Mouse (Mus musculus) liver, embryonic 14.5 days (tissue): ENCODE measurements around the gene Col8a2. TPM values are rescaled to one million over a fixed set of nuclear protein-coding genes. Genes with fewer than 3 reads are reported as not detected.

Experiments used
- ATAC-seq: fragments of 200-750 bp; cut with Nextera tagmentation; 2 replicates; pipeline ENCODE4 v1.8.0; 2017; ENCODE audit warnings: moderate number of reproducible peaks, mild to moderate bottlenecking, moderate library complexity; ENCODE audit not compliant: insufficient read depth
- DNase-seq, 3 experiments: peaks; one replicate each; pipeline ENCODE4 v3.0.0-alpha.2; 2012 to 2013; ENCODE audit warnings: low read depth in 3 of 3, low spot score in 3 of 3
- H3K27ac ChIP-seq: fragments of 300-500 bp; sonication (generic); 2 replicates; pipeline ENCODE4 v1.5.1; 2014; ENCODE audit warnings: moderate library complexity, mild to moderate bottlenecking, control low read depth, inconsistent platforms
- H3K27me3 ChIP-seq: fragments of 300-500 bp; sonication (generic); 2 replicates; pipeline ENCODE4 v1.6.1; 2014; ENCODE audit warnings: mild to moderate bottlenecking, low read length, moderate library complexity; ENCODE audit not compliant: control insufficient read depth, insufficient read depth
- H3K36me3 ChIP-seq: fragments of 300-500 bp; sonication (generic); replicated peaks from 2 replicates; pipeline ENCODE4 v1.6.1; 2014; ENCODE audit warnings: low read depth; ENCODE audit not compliant: control insufficient read depth, insufficient read depth
- H3K4me1 ChIP-seq, 2 experiments: fragments of 200-500 bp in 1 of 2; fragments of 300-500 bp in 1 of 2; sonication (generic) in 1 of 2; replicated peaks; 2 replicates each; pipeline ENCODE4 v1.6.1; 2012 to 2014; ENCODE audit warnings: antibody characterized with exemption in 1 of 2, inconsistent platforms in 1 of 2, low read length in 1 of 2; ENCODE audit not compliant: control insufficient read depth in 2 of 2, insufficient read depth in 2 of 2
- H3K4me2 ChIP-seq: fragments of 300-500 bp; sonication (generic); 2 replicates; pipeline ENCODE4 v1.6.1; 2014; ENCODE audit warnings: low read depth, mild to moderate bottlenecking, control low read depth, moderate library complexity
- H3K4me3 ChIP-seq, 2 experiments: fragments of 200-500 bp in 1 of 2; fragments of 300-500 bp in 1 of 2; sonication (generic) in 1 of 2; 2 replicates each; pipeline ENCODE4 v1.5.1; 2012 to 2014; ENCODE audit warnings: low read depth in 2 of 2, low read length in 2 of 2, mild to moderate bottlenecking in 2 of 2, control low read depth in 1 of 2, inconsistent platforms in 1 of 2, moderate library complexity in 1 of 2; ENCODE audit not compliant: insufficient read depth in 1 of 2
- H3K9ac ChIP-seq: fragments of 300-500 bp; sonication (generic); replicated peaks from 2 replicates; pipeline ENCODE4 v1.6.1; 2014; ENCODE audit warnings: mild to moderate bottlenecking, control low read depth, moderate library complexity
- H3K9me3 ChIP-seq: fragments of 300-500 bp; sonication (generic); 2 replicates; pipeline ENCODE4 v1.6.1; 2016; ENCODE audit warnings: low read length, mixed read lengths; ENCODE audit not compliant: control insufficient read depth
- CTCF ChIP-seq: IDR thresholded peaks from 2 replicates; pipeline ENCODE4 v1.5.1; 2016; ENCODE audit warnings: antibody characterized with exemption, low read depth, control low read depth
- EP300 ChIP-seq: IDR thresholded peaks from 2 replicates; pipeline ENCODE4 v1.6.1; 2016; ENCODE audit warnings: antibody characterized with exemption, low read depth
- WGBS: fragments of 180-500 bp; shearing (Covaris S2); extraction: QIAGEN DNeasy Blood & Tissue Kit; methylation state at CpG from one replicate; pipeline ENCODE4 v1.1.7; 2014; ENCODE audit not compliant: insufficient replicate concordance; 5-methylcytosine and 5-hydroxymethylcytosine counted together
- polyA plus RNA-seq, 2 experiments: library from polyadenylated mRNA; depleted of rRNA in 1 of 2; stranded (reverse) in 1 of 2; unstranded in 1 of 2; fragments of >200 nt; fragmentation: Nextera tagmentation in 1 of 2; extraction: Ambion mirVana in 1 of 2; gene quantifications; 2 replicates each; pipeline versions ENCODE4 v1.2.1 to v1.2.3; 2012 to 2014

The Col8a2 gene
- polyA plus RNA-seq, 2 experiments = 0.25 to 0.28 TPM

DNA sequence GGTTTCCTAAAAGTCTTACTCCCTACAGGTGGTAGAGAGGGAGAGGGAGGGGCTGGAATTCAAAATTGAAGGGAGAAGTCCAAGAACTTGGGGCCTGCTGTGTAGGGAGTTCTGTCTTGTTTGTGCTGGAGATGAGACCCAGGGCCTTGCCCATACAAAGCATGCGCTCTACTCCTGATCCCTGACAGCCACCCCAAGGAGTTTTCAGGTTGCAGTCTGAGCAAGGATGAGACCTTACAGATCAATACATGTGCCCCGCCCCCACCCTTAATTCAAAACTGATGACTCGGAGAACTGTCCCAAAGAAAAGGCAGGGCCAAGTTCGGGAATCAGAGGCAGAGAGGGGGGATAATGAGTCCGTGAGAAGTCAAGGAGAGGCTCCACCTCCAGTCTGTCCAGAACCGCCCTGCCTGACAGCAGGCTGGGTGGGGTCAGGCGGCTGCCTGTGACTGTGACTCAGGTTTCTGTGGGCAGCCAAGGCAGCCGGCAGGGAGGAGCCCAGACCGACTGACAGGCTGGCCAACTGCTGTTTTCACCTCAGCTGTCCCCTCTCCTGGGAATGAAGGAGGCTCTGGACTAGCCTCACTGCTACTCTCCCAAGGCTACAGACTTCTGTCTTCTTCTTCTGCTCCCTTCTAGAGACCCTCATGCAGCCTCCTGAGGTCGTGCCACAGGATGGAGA lies 25.9 kb upstream of the Col8a2 start:
- no peak for TF ChIP-seq EP300
- TF ChIP-seq CTCF = no peak
- 4% methylated on average over 10 of the region's 10 CpGs for WGBS
- Histone ChIP-seq H3K36me3 (no peaks in the 10 kb centered on the region), H3K4me1 (peaks cover 30 to 41% of the 10 kb centered on the region in 2 experiments), H3K9ac (peak overlapping the region; percentile 63), H3K27me3 (peaks cover 26% of the 10 kb centered on the region), H3K4me2 (peak overlapping the region; percentile 88), H3K4me3 (peak overlapping the region; percentile 23 to 26), H3K27ac (peak overlapping the region; percentile 79), H3K9me3 (no peaks in the 10 kb centered on the region)
- peak; percentile 75 for ATAC-seq
- peak; percentile 74 to 82 (median 77) for DNase-seq

DNA sequence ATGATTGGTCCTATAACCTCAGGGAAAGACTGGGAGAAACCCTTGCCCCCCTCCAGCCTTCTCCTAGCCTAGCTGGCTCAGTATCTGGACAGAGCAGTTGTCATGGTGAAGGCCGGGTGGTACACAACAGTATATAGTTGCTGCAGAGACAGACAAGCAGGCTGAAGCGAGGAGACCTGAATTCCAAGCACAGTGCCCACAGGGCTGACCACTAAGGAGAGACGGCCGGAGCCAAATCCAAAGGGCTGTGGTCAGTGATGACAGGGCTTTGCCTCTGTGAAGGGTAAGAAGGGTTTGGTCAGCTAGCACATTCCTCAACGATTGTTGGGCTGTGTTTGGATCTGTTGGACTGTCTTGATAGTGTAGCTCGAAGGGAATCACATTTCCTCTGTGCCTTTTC lies 25.3 kb upstream of the Col8a2 start:
- Histone ChIP-seq H3K4me3 (peak overlapping the region in 1 of 2 experiments; percentile 12; a peak in 1 of 4 replicates), H3K27me3 (peaks cover 26% of the 10 kb centered on the region), H3K4me2 (peak overlapping the region; percentile 88), H3K36me3 (no peaks in the 10 kb centered on the region), H3K9me3 (no peaks in the 10 kb centered on the region), H3K9ac (peak overlapping the region; percentile 63), H3K27ac (peak overlapping the region; percentile 79), H3K4me1 (peaks cover 30 to 41% of the 10 kb centered on the region in 2 experiments)
- TF ChIP-seq CTCF = no peak
- TF ChIP-seq EP300 = no peak
- DNase-seq (no peak), ATAC-seq (0 out of 2 replicates have a peak, but pooled peaks have one; percentile 1)
- WGBS = 58% methylated on average over 6 of the region's 6 CpGs

GRCm38 (mm10) chr4:126261675-126262074 lies 24.9 kb upstream of the Col8a2 start:
- WGBS = 42% methylated on average over 7 of the region's 7 CpGs
- Histone ChIP-seq H3K9ac (no peak overlapping the region; the same call in 1 of the 2 replicates), H3K27ac (peak overlapping the region; percentile 41; the same call in 1 of the 2 replicates), H3K4me2 (peak overlapping the region; percentile 88), H3K4me1 (peaks cover 28 to 41% of the 10 kb centered on the region in 2 experiments), H3K9me3 (no peaks in the 10 kb centered on the region), H3K27me3 (peaks cover 26% of the 10 kb centered on the region), H3K4me3 (peak overlapping the region; percentile 81 to 85), H3K36me3 (no peaks in the 10 kb centered on the region)
- ATAC-seq = no peak
- DNase-seq = no peak
- TF ChIP-seq CTCF = no peak
- TF ChIP-seq EP300 = 0 out of 2 replicates have a peak, but pooled peaks have one; percentile 11

DNA sequence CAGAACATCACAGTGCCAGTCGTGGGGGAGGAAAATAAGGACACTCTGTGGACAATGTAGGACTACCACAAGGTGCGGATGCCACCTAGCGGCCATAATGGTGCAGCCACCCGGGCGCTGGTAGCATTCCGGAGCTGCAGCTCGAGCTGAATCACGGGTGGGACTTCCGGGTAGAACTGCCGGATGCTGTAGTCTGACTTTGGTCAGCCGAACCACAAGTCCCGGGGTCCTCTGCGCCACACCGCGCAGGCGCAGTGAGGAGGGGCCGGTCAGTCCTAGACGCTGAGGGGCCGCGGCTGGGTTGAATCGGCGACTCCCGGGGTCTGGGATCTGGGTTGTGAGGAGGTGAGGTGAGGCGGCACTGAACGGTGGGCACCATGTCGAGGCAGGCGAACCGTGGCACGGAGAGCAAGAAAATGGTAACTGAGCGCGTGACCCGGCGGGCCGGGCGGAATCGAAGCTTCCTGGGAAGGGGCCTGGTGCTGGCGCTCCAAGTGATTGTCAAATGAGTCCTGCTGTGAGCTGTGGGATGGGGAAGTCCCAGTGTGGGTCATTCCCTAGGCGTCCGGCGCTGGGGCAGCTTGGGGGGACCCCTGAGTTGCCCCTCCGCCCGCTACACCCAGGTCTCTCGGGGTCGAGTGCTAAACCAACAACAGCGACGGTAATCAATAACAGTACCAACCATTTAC lies 24.3 kb upstream of the Col8a2 start, which contains the start of gene Trappc3:
TSS of gene Trappc3 (plus strand) at position 207 of the 689 bp plus-strand sequence.
- ATAC-seq = peak; percentile 86
- H3K4me1 ChIP-seq = peaks cover 23 to 37% of the 10 kb centered on the region in 2 experiments
- peak within 1 kb of the TSS; percentile 81 to 85 for H3K4me3 ChIP-seq
- WGBS = under 1% methylated on average over 46 of the region's 46 CpGs
- peak within 1 kb of the TSS; percentile 88 for H3K4me2 ChIP-seq
- no peaks in the 10 kb centered on the region for H3K36me3 ChIP-seq
- H3K9ac ChIP-seq = peak within 1 kb of the TSS; percentile 85
- no peaks in the 10 kb centered on the region for H3K9me3 ChIP-seq
- peak; percentile 92 to 95 (median 94) for DNase-seq
- H3K27ac ChIP-seq = peak within 1 kb of the TSS; percentile 79
- TF ChIP-seq CTCF (peak; percentile 99), EP300 (no peak)
- peaks cover 20% of the 10 kb centered on the region for H3K27me3 ChIP-seq

DNA sequence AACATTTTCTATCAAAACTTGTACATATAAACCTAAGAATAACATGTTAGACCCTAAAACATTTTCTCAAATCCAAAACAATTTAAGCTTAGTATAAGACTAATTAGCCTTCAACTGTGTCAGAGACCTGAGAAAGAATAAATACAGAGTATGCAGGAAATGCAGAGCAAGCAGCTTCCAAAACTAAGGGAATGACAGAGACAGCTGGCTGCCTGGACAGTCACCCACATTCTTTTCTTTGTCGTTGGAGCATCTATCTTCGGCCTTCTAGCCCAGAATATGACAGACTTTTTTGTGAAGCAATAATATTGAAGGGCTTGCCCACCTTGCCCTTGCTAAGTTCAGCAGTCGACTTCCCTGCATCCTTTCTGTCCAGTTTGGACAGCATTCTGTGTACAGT lies 17.3 kb upstream of the Col8a2 start:
- ATAC-seq = no peak
- no peak overlapping the region for H3K4me2 ChIP-seq
- no peak overlapping the region for H3K4me3 ChIP-seq
- no peaks in the 10 kb centered on the region for H3K4me1 ChIP-seq
- H3K27ac ChIP-seq = no peak overlapping the region
- TF ChIP-seq EP300 (no peak), CTCF (no peak)
- H3K9me3 ChIP-seq = no peaks in the 10 kb centered on the region
- no peaks in the 10 kb centered on the region; the same call in 1 of the 2 replicates for H3K36me3 ChIP-seq
- no peaks in the 10 kb centered on the region for H3K27me3 ChIP-seq
- H3K9ac ChIP-seq = no peak overlapping the region
- DNase-seq = no peak
- WGBS = 64% methylated on average over 3 of the region's 3 CpGs
